Mouse (Mus musculus): ENCODE measurements around the gene Fhod1. TPM values are rescaled to one million over a fixed set of nuclear protein-coding genes. Genes with fewer than 3 reads are reported as not detected.

Gene Fhod1
- polyA plus RNA-seq, 1 experiment: 114 TPM

GRCm38 (mm10) chr8:105310118-105310517, 37.6 kb downstream of the Fhod1 start:
- TF ChIP-seq POLR2A (IDR thresholded peaks at IDR 0.05; ENCODE audit: borderline replicate concordance, extremely low read depth, low read depth, low read length) (no peak), CTCF (IDR thresholded peaks at IDR 0.05; ENCODE audit: insufficient read depth, low read length) (no peak)
- 85% methylated on average over 8 of the region's 8 CpGs for WGBS
- Histone ChIP-seq H3K4me3 (replicated peaks; ENCODE audit: extremely low read depth, low read depth, low read length) (no peak overlapping the region), H3K4me1 (ENCODE audit: control insufficient read depth, insufficient read depth, low read length) (no peaks in the 10 kb centered on the region; the same call in 1 of the 2 replicates)
- DNase-seq: no peak

GRCm38 (mm10) chr8:105309142-105309847, 38.5 kb downstream of the Fhod1 start:
- no peak overlapping the region for H3K4me3 ChIP-seq (replicated peaks; ENCODE audit: extremely low read depth, low read depth, low read length)
- no peak for TF ChIP-seq POLR2A (IDR thresholded peaks at IDR 0.05; ENCODE audit: borderline replicate concordance, extremely low read depth, low read depth, low read length)
- WGBS: 82% methylated on average over 15 of the region's 15 CpGs
- H3K4me1 ChIP-seq (ENCODE audit: control insufficient read depth, insufficient read depth, low read length): peaks cover 4% of the 10 kb centered on the region
- DNase-seq: no peak

GRCm38 (mm10) chr8:105308428-105308827, 39.3 kb downstream of the Fhod1 start:
- no peak for TF ChIP-seq POLR2A (IDR thresholded peaks at IDR 0.05; ENCODE audit: borderline replicate concordance, extremely low read depth, low read depth, low read length)
- DNase-seq: no peak
- Histone ChIP-seq H3K4me3 (replicated peaks; ENCODE audit: extremely low read depth, low read depth, low read length) (no peak overlapping the region), H3K4me1 (ENCODE audit: control insufficient read depth, insufficient read depth, low read length) (peaks cover 4% of the 10 kb centered on the region)
- WGBS: 95% methylated on average over 10 of the region's 10 CpGs

GRCm38 (mm10) chr8:105307670-105308069, 40.1 kb downstream of the Fhod1 start:
- H3K4me3 ChIP-seq (replicated peaks; ENCODE audit: extremely low read depth, low read depth, low read length): no peak overlapping the region
- whole genome bisulfite sequencing: 92% methylated on average over 13 of the region's 13 CpGs
- DNase-seq: no peak
- peaks cover 4% of the 10 kb centered on the region for H3K4me1 ChIP-seq (ENCODE audit: control insufficient read depth, insufficient read depth, low read length)
- TF ChIP-seq POLR2A (IDR thresholded peaks at IDR 0.05; ENCODE audit: borderline replicate concordance, extremely low read depth, low read depth, low read length) (no peak), CTCF (IDR thresholded peaks at IDR 0.05; ENCODE audit: insufficient read depth, low read length) (no peak)

- WGBS: 35% methylated on average over 5 of the region's 5 CpGs
- H3K4me3 ChIP-seq (replicated peaks; ENCODE audit: extremely low read depth, low read depth, low read length): peak overlapping the region; percentile 18
- TF ChIP-seq CTCF (IDR thresholded peaks at IDR 0.05; ENCODE audit: insufficient read depth, low read length) (no peak), POLR2A (IDR thresholded peaks at IDR 0.05; ENCODE audit: borderline replicate concordance, extremely low read depth, low read depth, low read length) (no peak)
- H3K4me1 ChIP-seq (ENCODE audit: control insufficient read depth, insufficient read depth, low read length): peaks cover 4% of the 10 kb centered on the region
- DNase-seq: no peak
Measured at GRCm38 (mm10) chr8:105306146-105306691, 41.5 kb downstream of the Fhod1 start.

- Histone ChIP-seq H3K4me3 (replicated peaks; ENCODE audit: extremely low read depth, low read depth, low read length) (peak within 1 kb of the TSS; percentile 52), H3K4me1 (ENCODE audit: control insufficient read depth, insufficient read depth, low read length) (peaks cover 4% of the 10 kb centered on the region)
- TF ChIP-seq POLR2A (IDR thresholded peaks at IDR 0.05; ENCODE audit: borderline replicate concordance, extremely low read depth, low read depth, low read length) (peak; percentile 75; the same call in 1 of the 2 replicates), CTCF (IDR thresholded peaks at IDR 0.05; ENCODE audit: insufficient read depth, low read length) (no peak)
- DNase-seq: peak; percentile 83
- WGBS: 9% methylated on average over 30 of the region's 30 CpGs
Measured at GRCm38 (mm10) chr8:105305211-105306145, 42.3 kb downstream of the Fhod1 start, which contains the start of gene Elmo3. TSS of gene Elmo3 (plus strand) at chr8:105305601.

- no peak for DNase-seq
- TF ChIP-seq CTCF (IDR thresholded peaks at IDR 0.05; ENCODE audit: insufficient read depth, low read length): no peak
- TF ChIP-seq POLR2A (IDR thresholded peaks at IDR 0.05; ENCODE audit: borderline replicate concordance, extremely low read depth, low read depth, low read length): no peak
- H3K4me3 ChIP-seq (replicated peaks; ENCODE audit: extremely low read depth, low read depth, low read length): no peak overlapping the region
- peaks cover 4% of the 10 kb centered on the region for H3K4me1 ChIP-seq (ENCODE audit: control insufficient read depth, insufficient read depth, low read length)
- 45% methylated on average over 9 of the region's 9 CpGs for WGBS
Measured at GRCm38 (mm10) chr8:105304325-105305210, 43.2 kb downstream of the Fhod1 start.

GRCm38 (mm10) chr8:105303874-105304273, 43.9 kb downstream of the Fhod1 start:
- DNase-seq: no peak
- WGBS: 59% methylated on average over 9 of the region's 9 CpGs

More at GRCm38 (mm10) chr8:105303874-105304273, 43.9 kb downstream of the Fhod1 start:
- TF ChIP-seq POLR2A (IDR thresholded peaks at IDR 0.05; ENCODE audit: borderline replicate concordance, extremely low read depth, low read depth, low read length) (no peak), CTCF (IDR thresholded peaks at IDR 0.05; ENCODE audit: insufficient read depth, low read length) (no peak)
- Histone ChIP-seq H3K4me1 (ENCODE audit: control insufficient read depth, insufficient read depth, low read length) (peaks cover 6% of the 10 kb centered on the region), H3K4me3 (replicated peaks; ENCODE audit: extremely low read depth, low read depth, low read length) (no peak overlapping the region)

Data from lung, adult 2 months (tissue).